Mouse (Mus musculus): ENCODE results near the gene Anp32a.
A peak's percentile ranks its signal among the peaks of the same experiment; 100 is the strongest.

Anp32a gene

GRCm38 (mm10) chr9:62347201-62347600 lies 6.1 kb downstream of the Anp32a start:
- no peak for DNase-seq

DNA sequence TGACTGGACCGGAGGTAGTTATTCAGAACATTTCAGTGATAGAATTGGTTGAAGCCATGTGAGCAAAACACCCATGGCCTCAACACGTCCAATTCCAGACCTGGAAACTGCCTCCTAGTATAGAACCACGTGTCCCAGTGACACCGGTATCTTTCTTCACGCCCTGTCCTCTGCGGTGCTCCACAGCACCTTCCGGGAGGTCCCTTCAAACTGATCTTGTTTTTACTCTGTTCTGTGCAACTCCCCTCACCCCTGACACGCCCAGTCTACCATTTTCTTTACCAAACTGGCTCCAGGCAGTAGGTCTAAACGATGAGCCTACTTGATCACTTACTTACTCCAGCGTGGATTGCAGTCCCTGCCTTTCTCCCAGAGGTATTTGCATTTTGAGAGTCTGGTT lies 7.0 kb downstream of the Anp32a start:
- DNase-seq = no peak

- DNase-seq = no peak
Measured at GRCm38 (mm10) chr9:62348467-62348985, 7.4 kb downstream of the Anp32a start.

DNA sequence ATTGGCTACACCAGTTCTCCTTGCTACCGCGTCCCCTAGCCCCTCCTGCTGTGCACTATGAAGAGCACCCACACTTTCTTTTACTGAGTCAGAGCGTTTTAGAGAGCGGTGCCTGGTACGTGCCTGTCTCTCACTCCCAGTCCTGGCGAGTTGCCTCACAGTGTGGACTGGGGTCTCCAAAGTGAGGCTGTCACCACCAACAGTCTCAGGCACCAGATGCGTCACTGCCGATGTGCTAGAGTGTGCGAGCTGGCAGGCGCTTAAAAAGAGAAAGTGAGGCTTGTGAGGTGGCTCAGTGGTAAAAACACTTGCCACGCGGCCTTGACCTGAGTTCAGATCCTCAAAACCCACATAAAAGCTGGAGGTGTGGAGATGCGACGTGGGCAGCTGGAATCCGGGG lies 8.2 kb downstream of the Anp32a start:
- no peak for DNase-seq

DNA sequence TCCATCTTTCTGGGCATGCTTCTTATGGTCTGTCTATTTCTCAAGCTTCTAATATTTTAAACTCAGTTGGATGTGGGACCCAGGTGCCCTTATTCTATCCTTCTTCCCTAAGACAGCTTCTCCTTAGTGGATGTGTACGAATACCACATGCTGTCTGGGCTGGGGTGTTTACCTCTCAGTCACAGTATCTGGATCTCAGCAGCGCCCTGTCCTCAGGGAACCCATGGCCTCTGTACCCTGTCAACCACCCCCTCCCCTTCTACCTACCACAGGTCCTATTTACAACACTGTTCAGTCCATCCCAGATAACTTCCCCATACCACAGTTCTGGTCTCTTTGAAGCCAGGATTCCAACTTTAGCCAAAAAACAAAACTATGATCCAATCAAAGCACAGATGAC lies 9.6 kb downstream of the Anp32a start:
- DNase-seq = no peak

- no peak for DNase-seq
Measured at GRCm38 (mm10) chr9:62351200-62351599, 10.1 kb downstream of the Anp32a start.

DNA sequence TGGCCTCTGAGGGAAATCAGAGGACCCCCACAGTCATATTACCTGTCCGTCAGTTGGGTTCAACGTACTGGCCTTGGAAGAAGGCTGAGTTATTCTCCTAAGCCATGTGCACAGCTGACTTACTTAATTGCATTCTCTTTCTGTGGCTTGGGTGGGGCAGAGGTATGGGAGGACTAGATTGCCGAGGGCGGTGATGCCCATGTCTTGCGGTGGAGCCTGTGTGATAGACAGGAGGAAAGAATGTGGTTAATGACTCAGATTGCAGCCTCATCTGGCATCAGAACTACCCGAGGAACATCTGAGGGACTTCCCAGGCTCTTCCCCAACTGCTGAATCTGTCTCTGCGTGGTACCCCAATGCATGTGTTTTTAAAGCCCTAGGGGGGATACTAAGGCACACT lies 12.7 kb downstream of the Anp32a start:
- no peak for DNase-seq

DNA sequence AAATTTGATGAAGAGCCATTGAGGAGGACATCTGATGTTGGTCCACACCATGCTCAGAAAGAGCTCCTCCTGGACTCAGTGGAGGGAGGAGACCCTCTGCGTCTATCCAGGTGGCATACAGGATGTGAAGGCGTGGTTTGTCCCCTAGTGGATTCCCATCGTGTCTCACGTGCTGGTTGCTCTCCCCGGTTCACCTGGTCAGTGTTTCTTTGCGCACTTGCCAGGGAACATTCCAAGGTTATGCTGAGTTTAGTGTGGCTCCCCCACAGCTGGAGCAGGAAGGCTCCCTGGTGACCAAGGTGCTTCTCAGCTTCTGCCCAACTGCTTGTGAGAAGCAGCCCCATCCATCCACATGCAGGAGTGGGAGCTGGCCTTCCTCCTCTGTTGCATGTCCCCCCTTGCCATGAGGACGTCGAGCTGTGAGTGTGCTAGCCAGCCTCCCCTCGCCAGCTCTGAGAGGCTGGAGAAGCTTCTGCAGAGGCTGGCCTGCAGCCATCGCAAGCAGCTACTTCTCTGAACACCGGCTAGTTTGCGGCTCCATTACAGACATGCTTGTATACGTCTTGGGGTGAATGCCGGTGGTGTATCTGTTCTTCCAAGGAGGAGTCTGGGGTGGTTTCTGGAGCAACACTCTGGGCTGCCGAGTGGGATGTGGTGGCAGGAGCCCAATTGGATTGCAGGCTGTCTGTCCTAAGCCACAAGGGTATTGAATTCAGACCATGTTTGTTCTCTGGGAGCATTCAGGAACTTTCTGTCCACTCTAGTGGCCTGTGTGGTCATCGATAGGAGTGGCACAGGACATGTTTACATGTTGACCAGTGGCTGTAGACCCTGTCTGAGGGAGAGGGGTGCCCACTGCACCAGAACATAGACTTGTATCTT lies 14.0 kb downstream of the Anp32a start:
- no peak for DNase-seq

GRCm38 (mm10) chr9:62355763-62356162 lies 14.7 kb downstream of the Anp32a start:
- DNase-seq = no peak

DNA sequence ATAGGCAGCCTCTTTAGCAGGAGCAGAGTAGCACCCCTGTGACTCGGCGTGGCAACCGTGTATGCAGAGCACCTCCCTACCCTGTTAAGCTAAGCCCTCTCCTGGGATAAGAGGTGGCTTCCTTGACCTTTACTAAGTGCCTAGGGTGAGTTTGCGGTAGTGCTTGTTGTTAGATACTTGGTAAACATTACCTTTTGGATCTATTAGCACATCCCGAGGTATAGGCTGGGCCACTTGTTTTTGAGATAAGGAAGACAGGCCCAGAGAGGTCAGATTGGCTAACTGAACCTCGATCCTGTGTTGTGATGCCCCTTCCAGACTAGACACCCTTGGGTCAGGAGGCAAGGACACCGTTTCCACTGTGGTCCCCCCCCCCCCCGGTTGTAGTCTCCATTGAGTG lies 16.5 kb downstream of the Anp32a start:
- DNase-seq = no peak

DNA sequence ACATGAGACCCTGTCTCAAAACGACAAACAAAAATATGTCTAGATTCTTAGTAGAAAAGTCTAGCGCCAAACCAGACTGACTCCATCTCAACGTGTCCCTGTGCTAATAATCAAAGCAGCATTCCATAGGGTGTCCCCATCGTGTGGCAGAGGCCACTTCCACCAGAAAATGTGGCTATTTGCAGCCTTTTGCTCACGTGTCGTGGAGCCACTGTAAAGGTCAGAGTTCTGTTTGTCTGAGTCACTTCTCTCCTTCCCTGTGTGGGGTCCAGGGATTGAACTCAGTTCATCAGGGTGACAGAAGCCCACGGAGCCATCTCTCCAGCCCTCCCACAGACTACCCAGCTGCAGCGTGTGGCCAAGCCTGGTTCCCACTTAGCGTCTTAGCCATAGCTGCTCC lies 17.8 kb downstream of the Anp32a start:
- DNase-seq = no peak

DNA sequence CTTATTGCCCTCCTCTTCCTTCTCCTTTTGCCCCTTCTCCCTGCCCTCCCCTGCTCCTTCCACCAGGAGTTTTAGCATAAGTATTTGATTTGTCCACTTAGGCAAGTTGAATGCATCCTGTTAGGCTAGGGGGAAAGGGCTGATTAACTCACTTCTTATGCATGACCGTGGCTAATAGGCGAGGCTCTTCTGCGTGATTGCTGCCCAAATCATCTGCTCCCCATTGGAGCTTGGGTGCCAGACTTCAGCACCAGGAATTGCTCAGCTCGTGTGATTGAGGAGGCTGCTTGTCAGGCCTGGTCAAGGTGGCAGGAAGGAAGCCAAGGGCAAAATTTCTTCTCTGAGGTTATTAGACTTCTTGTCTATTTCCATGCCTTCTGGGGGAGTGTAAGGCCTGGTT lies 19.8 kb downstream of the Anp32a start:
- DNase-seq = no peak

GRCm38 (mm10) chr9:62362835-62363385 lies 21.8 kb downstream of the Anp32a start:
- DNase-seq = no peak

- DNase-seq = peak; percentile 80
Measured at GRCm38 (mm10) chr9:62363619-62364018, 22.5 kb downstream of the Anp32a start.

- DNase-seq = no peak
Measured at GRCm38 (mm10) chr9:62364216-62364615, 23.1 kb downstream of the Anp32a start.

- no peak for DNase-seq
Measured at GRCm38 (mm10) chr9:62364831-62365230, 23.7 kb downstream of the Anp32a start.

GRCm38 (mm10) chr9:62365326-62366080 lies 24.4 kb downstream of the Anp32a start:
- no peak for DNase-seq

DNA sequence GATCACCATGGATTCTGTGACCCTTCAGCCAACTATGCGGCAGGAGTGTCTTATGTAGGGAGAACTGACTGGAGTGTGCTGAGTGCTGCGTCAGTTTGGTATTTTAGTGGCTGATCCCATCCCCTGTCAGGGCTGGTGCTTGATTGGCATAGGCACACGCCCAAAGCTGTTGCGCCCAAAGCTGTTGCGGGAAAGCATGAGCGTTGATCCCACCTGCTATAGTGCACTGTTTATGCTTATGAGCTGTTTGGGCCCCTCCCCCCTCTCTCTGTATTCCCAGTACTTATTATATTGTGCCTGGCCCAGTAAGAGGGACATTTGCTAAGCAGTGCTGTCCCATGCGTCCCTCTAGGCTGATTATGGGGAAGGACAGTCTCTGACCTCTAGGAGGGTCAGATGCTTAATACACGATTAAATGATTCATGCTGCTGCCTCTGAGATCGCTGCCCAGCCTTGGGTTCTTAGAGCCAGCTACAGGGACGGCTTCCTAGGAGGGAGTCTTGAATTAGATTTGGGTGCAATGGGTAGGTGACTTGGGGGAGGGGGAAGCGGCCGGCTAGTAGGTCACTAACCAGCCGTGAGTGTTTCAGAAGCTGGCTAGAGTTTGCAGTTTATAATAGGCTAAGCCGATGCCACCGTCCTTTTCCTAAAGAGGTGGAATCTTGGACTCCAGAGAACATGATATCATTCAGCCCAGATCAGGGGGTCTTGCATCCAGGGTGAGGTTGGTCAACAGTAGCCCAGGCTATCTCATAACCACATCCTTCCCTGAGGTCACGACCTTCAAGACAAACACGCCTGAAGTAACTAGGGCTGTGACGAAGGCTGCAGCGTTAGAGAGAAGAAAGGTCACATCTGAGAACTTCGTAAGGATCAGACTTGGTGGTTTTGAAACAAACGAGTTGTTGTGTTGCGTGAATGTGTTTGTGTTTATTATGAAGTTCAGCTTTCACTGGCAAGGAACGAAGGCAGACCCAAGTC lies 25.7 kb downstream of the Anp32a start:
- DNase-seq = no peak

- DNase-seq = no peak
Measured at GRCm38 (mm10) chr9:62367510-62368071, 26.5 kb downstream of the Anp32a start.

- no peak for DNase-seq
Measured at GRCm38 (mm10) chr9:62368256-62368905, 27.3 kb downstream of the Anp32a start.

DNA sequence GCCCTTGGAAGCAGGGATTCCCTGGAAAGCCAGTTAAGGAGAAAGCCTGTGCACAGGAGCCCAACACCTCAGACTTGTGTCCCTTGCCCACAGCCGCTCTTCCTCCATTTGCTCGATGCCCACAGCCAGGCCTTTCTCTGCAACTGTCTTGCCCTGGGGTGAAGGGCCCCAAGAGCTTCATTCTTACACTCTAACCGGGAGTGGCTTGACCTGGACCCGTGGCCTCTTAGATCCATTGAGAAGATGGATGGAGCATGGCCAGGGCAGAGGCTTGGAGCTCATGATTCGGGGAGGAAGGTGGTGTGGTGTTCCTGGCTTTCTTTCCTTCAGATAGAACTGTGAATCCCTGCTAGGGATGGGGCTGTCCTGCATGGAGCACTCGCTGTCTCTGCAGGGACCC lies 28.1 kb downstream of the Anp32a start:
- DNase-seq = no peak

- no peak for DNase-seq
Measured at GRCm38 (mm10) chr9:62370186-62370585, 29.1 kb downstream of the Anp32a start.
